Mouse (Mus musculus): ENCODE results near the gene S100a8.

DNA sequence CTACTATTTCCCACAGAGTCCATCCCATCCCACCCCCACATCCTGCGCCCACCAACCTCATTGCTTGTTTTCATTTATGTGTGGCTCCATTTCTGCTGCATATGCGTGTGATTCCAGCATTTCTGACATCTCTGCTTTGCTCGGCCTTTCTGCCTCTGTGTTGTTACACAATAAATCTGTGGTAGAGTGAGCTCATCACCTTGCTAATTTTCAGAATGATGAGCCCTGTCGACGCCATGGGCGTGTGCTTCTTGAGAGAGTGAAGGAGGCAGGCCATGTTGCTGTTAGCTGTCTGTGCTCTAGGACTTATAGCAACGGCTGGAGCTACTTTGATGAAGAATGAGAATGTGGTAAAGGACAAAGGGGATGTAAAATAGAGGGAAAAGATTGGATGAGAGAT, 27.8 kb upstream of the S100a8 start:
- TF ChIP-seq GATA1 (IDR thresholded peaks at IDR 0.05; ENCODE audit: borderline replicate concordance, low read length) = no peak
- TF ChIP-seq FLI1 (IDR thresholded peaks at IDR 0.05; ENCODE audit: low read length) = no peak

Measured in megakaryocyte, embryonic 14.5 days (primary cell).